Mouse (Mus musculus) spleen, adult 12 weeks (tissue): ENCODE measurements at regions not wholly inside any gene's neighbourhood (a gene's known extent, or its start where the extent isn't known, plus 50 kb on each side); places are given as distances from the start of the nearest gene placed in this dataset.

ENCODE experiments used
- DNase-seq: peaks from one replicate; pipeline ENCODE4 v3.0.0; 2022; ENCODE audit warnings: low spot score

DNA sequence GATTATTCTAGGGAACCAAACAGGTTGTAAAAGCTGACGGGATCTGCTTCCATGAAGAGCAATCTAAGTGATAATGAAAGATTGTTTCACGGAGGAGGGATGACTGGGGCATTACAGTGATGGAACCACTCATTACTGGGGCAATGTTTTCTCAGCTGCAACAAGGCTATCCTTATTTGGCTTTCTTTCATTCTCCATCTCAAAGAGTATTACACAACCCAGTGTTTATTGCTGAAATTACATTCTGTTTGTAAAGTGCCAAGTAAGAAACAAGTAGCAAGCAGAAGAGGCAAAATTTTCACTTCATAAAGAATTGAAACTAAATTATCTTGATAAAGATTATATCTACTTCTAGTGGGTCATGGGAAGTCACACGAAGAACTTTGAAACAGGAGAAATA is 1256.4 kb downstream of the Gsdmc2 start:
- no peak for DNase-seq

DNA sequence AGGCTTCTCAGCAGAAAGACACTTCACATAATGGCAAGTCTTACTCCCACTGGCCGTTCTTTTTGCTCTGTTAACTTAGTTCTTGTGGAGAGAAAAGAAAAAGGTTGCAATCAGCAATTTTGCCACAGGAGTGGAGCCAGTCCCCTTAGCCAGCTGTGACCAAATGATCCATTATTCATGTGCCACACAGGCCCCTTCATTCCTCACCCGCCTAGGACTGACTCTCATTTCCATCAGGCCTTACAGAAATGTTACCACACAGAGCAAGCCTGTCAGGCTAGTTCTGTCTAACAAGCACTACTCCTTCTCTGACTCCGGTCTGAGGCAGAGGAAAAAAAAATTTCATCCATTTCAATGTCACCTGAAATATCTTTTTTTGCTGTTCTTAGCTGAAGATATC is 1266.2 kb downstream of the Gsdmc2 start:
- no peak for DNase-seq

DNA sequence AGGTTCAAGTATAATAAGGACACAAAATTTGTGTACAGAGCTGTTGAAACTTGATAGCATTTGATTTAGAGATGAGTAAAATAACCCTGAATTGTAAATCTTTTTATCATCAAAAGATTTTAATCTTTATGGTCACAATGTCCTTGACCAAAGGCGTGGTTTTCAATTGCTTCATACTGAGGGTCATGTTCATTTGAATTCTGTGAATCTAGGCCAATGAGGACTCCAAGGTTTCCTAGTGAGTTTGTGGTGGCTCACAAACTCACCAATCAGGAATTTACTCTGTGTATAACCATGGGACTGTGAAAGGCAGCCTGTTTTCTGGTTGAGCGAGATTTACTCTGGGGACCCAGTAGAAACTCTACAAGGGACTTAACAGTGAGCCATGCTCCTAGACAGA is 1269.2 kb downstream of the Gsdmc2 start:
- no peak for DNase-seq

DNA sequence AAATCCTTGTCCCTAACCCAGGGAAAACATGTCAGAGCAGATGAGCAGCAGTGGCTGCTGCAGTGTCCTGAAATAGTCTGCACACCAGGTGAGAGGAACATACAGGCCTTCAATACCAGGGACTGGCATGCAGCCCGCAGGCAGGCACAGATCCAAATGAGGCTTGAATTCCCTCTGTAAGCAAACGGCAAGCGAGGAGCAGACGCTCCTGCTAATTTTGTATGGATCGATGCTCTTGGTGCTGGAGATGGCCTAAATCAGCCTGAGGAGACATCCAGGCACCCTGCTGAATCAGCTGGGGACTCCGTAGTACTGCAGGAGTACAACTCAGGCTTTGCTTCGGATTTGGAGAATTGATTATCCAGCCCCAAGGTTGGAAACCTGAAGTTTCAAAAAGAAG is 1273.2 kb downstream of the Gsdmc2 start:
- DNase-seq = no peak

DNA sequence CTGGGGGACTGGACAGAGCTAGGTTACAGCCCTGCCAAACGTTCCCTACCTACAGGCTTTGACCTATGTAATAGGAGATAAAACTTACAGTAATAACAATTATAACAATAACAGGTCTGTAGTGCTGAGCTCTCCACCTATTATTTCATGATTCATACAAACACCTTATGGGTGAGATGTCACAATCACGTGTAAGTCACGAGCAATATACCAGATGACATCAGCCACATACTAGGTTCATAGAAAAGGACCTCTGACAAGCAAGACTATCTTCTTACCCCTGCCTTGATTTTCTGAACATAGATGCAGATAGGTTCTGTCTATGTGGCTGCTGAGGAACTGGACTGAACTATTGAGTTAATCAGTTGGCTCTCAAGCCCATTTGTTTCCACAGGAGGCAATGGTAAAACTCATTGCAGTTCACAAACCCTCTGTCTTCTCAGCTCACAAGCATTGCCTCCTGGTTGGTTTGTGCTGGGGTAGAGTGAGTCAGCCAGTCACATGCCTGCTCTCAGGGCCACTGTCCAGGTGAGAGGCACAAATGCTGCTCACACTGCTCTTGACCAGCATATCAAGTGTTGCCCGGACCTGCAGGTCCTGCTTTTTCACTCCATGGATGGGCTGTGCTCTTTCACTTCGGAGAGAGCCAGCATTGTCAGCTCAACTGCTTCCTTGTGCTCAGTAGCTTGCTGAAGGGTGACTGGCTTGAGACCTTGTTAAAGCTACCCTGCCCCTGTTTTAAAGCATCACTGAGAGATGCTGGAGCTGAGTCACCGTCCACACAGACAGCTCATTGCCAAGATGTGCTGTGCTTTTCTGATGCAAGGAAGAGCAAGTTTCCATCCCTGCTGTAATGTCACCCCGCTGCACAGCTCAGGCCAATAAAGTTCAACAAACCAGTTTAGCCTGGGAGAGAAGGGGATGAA is 1275.9 kb downstream of the Gsdmc2 start:
- DNase-seq = no peak

DNA sequence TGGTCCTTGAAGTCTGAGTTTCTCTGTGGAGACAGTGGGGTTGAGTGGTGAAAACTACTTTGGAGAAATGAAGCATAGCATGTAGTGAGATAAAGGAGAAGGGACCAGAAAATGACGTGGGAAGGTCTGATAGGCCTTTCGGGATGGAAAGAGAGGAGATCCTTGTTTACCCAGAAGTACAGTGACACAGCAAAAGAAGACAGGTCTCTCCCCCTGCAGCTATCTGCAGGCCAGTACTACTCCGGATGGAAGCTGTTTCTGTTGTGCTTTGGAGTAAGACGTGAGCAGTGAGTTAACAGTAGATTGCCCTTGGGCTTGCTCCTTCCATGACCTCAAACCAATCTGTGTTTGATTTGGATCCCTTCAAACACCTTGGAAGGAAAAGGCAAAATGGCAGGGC is 1277.5 kb downstream of the Gsdmc2 start:
- DNase-seq = no peak

DNA sequence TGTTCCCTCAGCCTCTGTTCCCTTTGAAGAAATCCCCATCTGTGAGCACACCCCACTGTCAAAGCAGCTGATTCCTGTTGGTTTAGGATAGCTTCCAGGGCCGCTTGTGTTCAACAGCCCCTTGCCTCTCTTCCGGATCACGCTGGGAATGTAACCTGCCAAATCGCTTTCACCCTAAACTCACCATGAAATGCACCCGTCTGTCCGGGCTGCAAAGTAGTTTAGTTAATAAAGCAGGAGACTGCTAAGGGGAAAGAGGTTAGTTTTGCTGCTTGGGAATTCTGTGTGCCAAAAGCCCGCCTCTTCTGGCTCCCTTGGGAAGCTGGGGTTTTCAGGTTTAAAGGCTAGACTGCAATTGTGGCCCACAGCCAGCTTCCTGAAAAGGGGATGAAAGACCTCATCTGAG is 1278.9 kb downstream of the Gsdmc2 start:
- DNase-seq = no peak

DNA sequence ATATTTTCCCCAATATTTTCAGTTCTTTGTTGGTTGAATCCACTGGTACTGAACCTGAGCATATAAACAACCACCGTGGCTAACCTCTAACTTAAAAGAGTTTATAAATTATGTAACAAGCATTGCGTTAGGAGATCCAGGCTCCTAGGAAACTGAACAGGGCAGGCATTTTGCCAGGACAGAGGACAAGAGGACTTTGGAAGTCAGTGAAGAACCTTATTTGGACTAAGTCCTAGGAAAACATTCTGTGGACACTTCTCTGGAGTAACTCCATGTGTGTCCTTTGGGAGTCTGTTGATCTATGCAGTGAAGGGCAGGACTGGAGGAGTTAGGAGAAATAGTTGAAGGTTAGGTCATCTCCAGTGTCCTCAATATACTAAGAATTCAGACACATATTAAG is 1311.7 kb downstream of the Gsdmc2 start:
- DNase-seq = no peak

DNA sequence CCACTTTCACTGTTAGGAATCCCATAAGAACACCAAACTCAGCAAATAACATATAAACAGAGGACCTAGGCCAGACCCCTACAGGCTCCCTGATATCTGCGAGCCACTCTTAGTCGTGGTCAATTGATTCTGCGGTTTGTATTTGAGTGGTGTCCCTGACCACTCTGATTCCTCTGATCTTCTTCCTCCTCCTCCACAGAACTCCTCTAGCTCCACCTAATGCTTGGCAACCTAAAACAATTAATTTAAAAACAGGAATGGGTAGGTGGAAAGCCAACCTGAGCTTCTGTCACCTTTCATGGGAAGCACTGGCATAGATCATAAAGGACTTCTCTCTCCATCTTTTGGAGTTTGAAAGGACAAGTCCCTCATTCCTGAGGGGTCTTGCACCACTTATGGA is 1316.0 kb downstream of the Gsdmc2 start:
- no peak for DNase-seq

DNA sequence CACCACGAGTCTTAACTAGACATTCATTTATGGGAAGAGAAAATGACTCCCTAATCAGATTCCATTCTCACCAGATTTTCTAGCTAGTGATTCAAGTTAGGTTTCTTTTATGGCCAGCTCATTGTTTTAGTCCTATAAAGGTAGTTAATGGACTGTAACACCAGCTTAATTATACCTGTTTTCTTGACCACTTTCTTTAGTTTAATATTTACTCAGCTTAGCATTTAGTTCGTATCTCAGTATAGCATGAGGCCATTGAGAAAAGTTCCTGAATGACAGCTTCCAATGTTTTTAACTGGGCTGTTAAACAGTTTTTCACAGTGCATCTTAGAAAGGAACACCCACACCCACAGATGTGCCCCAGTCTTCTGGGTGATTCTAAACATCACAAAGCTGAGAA is 1320.3 kb downstream of the Gsdmc2 start:
- no peak for DNase-seq

DNA sequence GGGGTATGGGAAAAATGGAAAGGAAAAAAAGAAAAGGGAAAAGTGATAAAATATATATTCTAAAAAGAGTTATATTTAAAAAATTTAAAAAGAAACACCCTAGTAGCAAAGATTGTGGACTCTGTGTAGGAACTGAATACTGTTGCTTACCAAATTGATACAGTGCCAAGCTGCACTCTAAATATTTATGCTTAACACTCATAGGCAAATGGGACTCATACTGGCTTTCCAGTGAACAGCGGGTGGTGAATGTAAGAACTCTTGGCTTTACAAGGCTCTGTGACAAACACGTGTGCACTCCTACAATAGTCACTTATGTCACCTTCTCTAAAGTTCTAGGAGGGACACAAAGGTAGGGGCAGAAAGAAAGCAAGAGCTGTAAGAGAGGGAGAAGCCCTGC is 1320.8 kb downstream of the Gsdmc2 start:
- DNase-seq = no peak

DNA sequence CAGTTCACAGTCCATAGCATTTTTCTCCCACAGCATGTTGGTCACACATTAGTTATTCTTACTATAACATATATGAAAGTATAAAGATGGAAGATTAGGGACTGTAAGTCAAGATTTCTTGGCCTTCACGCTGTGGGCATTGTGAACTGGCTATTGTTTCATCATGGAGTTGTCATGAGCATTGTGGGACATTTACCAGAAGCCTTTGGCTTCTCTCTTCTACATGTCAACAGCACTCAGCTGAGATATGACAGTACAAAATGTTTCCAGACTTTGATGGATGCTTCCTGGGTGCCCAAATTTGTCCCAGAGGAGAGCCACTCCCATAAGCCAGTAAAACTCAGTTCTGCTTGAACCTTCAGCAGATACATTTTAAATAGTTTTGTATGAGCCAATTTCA is 1331.5 kb downstream of the Gsdmc2 start:
- no peak for DNase-seq

DNA sequence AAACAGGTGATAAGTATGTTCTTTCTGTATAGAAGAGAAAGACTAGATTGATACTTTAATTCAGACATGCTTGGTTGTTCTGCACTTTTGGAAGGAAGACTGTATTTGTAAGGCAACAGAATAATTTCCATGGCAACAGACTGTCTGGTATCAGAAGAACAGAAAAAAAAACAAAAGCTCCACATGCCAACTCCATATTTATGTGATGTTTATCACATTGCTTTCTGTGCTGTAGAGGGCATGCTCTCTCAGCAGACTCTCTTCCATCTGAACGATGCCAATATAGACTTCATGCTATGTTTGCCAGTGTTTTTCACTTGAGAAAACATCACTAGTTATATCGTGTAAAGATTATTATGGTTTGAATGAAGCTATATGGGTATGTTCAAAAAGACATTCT is 1333.5 kb downstream of the Gsdmc2 start:
- DNase-seq = no peak

DNA sequence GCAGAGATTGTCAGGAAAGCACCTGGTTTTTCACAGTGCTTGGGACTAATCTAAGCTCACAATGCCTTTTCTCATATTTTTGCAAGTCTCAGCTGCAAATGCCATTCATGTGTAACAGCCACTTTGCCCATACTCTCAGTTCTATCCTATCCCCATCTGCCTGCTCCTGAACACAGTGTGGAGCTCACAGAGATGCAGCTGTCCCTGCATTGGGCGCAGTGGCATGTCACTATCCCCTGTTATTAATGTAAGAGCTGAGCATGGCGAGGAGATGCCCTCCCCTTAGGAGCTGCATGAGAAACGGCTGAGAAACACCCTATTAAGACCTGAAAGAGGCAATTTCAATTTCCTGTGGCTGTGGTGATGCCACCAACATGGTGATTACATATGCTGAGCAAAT is 1341.1 kb downstream of the Gsdmc2 start:
- DNase-seq = no peak

DNA sequence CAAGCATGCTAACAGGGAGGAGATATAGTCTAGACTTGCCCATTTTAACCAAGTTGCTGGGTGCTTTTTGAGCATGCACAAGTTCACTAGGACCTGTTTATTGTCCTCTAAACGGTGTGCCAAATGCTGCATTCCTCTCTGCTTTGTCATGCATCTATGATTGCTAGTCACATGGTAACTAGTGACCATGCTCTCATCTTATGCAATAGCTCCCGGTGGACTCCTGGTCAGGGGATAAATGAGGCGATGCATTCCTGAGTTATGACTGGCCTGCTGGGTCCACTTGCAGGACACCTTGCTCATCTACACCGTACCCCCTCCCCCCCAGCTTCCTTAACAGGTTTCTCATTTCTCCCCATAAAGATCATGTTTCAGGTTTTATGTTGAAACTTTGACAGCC is 1344.0 kb downstream of the Gsdmc2 start:
- DNase-seq = no peak

DNA sequence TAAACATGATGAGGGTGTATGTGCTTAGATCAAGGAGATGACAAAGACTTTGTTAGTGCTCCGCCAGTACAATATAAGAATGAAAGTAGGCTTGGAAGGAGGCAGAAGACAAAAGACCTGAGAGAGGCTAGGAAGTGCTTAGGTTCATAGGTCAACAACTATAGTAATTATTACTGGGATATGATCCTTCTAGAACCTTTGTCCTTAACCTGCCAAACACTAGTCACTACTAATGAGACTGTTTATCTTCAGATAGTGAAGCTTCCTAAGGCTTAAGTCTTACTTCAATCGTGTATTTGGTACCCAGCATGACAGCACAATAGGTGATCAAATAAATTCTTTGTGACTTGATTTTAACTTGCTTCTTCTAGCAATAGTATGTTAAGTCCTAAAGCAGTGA is 1344.5 kb downstream of the Gsdmc2 start:
- DNase-seq = no peak

DNA sequence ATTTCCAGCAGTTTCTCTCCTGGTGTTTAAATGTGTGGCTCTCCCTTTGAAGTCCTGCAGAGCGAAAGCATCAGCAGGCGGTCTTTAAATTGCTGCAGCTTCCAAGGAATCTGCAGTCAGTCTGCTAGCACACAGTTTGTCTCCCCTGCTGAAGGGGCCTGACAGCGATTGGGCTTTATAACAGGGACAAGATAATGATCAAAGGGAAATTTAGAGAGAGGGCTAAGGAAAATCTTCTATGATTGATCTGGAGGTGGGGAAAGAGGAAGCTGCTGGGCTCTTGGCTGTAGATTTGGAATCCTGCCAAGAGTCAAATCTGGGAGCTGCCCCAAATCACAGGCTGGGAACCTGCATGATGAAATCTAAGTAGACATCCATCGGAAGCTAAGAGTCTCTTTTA is 1348.8 kb downstream of the Gsdmc2 start:
- DNase-seq = no peak

DNA sequence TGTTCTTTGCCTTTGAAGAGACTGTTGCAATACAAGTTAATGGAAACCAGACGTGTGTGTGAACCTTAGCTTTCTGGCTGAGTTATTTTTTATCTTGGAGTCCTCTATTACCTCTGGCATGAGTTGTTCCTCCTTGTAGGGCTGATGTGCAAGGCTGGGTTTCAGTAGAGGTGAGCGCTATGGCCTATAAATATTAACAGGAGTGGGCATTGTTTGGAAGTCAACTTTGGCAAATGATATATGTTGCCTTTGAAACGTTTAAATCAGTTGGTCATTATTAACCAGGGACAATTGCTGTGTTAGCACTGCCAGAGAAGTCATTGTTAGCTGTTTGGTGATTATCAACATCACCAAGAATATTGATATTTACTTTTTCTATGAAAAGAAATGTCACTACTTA is 1352.6 kb downstream of the Gsdmc2 start:
- no peak for DNase-seq

DNA sequence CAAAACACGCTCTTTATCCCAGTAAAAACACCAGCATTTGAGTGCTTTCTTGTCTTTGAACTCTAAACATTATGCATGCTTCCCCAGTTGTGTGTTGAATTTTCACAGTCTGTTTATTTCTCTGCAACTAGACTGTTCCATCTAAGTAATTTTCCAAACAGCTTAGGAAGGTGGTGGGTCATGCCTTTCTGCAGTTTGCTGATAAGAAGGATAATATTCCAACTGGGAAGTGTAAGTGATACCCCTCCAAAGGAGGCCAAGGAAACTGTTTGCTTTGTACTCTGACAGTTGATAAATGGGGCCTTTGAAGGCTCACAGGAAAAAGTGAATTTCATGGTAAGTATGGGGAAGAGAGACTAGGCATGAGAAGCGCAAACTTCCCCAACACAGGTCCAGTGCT is 1354.4 kb downstream of the Gsdmc2 start:
- DNase-seq = no peak

DNA sequence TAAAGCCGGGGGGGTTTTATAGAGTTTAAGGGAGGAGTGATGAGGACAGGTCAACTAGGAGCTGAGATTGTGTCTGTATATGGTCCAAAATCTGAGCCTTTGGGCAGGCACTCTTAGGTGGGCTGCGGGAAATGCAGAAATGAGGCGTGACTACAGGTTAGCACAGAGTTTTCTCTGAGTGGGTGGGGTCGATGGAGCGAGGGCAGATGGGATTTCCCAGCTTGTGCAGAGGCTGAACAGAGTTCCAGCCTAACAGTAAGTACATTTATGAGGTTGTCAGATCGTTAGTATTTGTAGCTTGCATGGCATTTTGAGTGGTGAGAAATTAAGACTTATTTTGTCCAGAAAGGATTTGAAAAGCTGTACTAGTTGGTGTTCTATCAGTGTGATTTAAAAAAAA is 1358.4 kb downstream of the Gsdmc2 start:
- DNase-seq = no peak

DNA sequence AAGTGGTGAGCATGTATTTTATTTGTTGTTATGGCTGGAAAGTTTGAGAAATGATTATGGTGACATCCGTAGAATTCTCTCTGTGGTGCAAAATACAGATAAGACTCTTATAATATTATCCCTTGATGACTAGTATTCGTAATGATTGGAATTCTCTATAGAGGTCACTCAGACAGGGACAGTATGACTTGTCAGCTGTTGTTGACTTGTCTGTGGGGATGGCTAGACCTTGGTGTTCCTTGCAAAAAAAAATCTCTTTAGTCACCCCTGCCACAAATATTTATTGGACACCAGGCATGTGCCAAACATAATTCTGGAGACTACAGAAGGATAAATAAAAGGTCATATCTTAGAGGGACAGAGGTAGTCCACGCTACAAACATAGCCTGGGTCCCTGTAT is 1360.6 kb downstream of the Gsdmc2 start:
- DNase-seq = no peak

DNA sequence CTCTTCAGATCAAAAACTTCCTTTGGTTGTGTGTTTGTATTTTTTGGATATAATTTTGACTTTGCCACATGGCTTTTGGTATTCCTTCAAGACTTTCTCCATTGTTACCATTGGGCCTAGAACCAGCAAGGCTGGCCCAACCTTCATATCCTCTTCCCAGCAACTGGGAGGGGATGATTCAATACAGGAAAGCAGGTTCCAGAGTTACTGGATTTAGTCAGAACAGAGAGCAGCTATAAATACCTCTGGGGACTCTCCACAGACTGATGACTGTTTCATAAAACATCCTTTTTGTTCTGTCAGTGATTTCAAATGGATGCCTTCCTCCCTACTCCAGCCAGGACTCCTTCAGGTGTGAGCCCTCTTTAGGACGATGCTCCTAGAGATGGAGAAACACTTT is 1361.4 kb downstream of the Gsdmc2 start:
- no peak for DNase-seq

DNA sequence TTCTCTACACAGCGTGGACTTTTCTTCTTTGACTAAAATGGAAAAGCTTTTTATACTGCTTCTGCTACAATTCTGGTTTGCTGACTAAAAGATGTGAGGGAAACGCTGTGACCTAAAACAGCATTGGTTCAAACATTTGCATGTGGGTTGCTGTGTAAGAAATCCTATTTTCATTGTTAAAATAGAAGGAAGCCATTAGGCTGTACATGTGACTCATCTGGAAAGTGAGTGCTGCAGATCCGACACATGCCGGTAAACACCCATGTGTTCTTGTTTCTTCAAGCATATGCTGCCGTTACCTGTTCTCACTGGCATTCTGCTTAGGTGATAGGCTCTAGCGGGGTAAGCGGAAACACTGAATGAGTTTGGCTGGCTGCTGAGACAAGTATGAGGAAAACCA is 1362.6 kb downstream of the Gsdmc2 start:
- DNase-seq = no peak

DNA sequence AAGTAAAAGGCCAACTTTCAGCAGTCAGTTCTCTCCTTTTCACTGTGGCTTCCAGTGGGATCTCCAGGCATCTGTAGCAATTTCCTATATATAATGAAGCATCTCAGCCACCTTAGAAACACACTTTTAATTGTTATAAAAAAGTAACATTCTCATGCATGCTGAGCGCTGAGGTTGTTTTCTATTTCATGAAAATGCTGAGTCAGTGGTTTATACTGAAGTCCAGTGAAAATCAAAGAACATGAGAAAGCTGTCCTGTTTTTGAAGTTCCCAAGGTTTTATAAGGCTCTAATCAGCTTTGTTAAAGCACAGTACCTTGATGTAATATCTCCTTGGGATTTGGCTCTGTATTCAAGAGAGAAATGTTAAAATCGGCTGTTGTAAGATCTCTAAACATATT is 1367.2 kb downstream of the Gsdmc2 start:
- no peak for DNase-seq
